Mouse (Mus musculus) forebrain, postnatal 0 days (tissue): ENCODE results near the gene Plpp2. TPM values are rescaled to one million over a fixed set of nuclear protein-coding genes. Genes with fewer than 3 reads are reported as not detected.

ENCODE experiments used
- ATAC-seq: fragments of 200-750 bp; cut with Nextera tagmentation; 2 replicates; pipeline ENCODE4 v1.8.0; 2017; ENCODE audit warnings: mild to moderate bottlenecking, moderate library complexity
- DNase-seq: peaks from one replicate; pipeline ENCODE4 v3.0.0-alpha.2; 2015
- H3K27ac ChIP-seq: fragments of 300-500 bp; sonication (generic); 2 replicates; pipeline ENCODE4 v1.5.1; 2014; ENCODE audit warnings: low read depth, mild to moderate bottlenecking, antibody characterized with exemption, low read length, moderate library complexity, mixed read lengths
- H3K27me3 ChIP-seq: fragments of 300-500 bp; sonication (generic); 2 replicates; pipeline ENCODE4 v1.6.1; 2014; ENCODE audit warnings: mild to moderate bottlenecking, low read length, mixed read lengths; ENCODE audit not compliant: insufficient read depth
- H3K36me3 ChIP-seq: fragments of 300-500 bp; sonication (generic); 2 replicates; pipeline ENCODE4 v1.6.1; 2014; ENCODE audit warnings: mild to moderate bottlenecking, moderate library complexity; ENCODE audit not compliant: insufficient read depth
- H3K4me1 ChIP-seq: fragments of 300-500 bp; sonication (generic); 2 replicates; pipeline ENCODE4 v1.6.1; 2014; ENCODE audit warnings: antibody characterized with exemption; ENCODE audit not compliant: insufficient read depth
- H3K4me2 ChIP-seq: fragments of 300-500 bp; sonication (generic); 2 replicates; pipeline ENCODE4 v1.6.1; 2014; ENCODE audit warnings: low read depth, mild to moderate bottlenecking, moderate library complexity
- H3K4me3 ChIP-seq: fragments of 300-500 bp; sonication (generic); 2 replicates; pipeline ENCODE4 v1.5.1; 2014; ENCODE audit warnings: low read depth, low read length, mixed read lengths
- H3K9ac ChIP-seq: fragments of 300-500 bp; sonication (generic); 2 replicates; pipeline ENCODE4 v1.6.1; 2014; ENCODE audit warnings: mild to moderate bottlenecking
- H3K9me3 ChIP-seq: fragments of 300-500 bp; sonication (generic); 2 replicates; pipeline ENCODE4 v1.6.1; 2016; ENCODE audit warnings: low read length
- CTCF ChIP-seq: sonication (generic); IDR thresholded peaks from 2 replicates; pipeline ENCODE4 v1.5.1; 2016; ENCODE audit warnings: antibody characterized with exemption, control low read depth, low read depth
- WGBS: fragments of 180-500 bp; shearing (Covaris S2); extraction: QIAGEN DNeasy Blood & Tissue Kit; methylation state at CpG from one replicate; pipeline ENCODE4 v1.1.7; 2014; 5-methylcytosine and 5-hydroxymethylcytosine counted together
- polyA plus RNA-seq: library from polyadenylated mRNA; unstranded; fragments of >200 nt; fragmentation: Nextera tagmentation; extraction: Ambion mirVana; gene quantifications from 2 replicates; pipeline ENCODE4 v1.2.1, GENCODE M21; 2015
- total RNA-seq: library from RNA; depleted of rRNA; stranded (reverse); fragments of >200 nt; gene quantifications from 2 replicates; pipeline ENCODE4 v1.2.3, GENCODE M21; 2014

Plpp2 gene
- total and polyA plus RNA-seq, 2 experiments from 2014 or later: 13.1 to 24.1 TPM

GRCm38 (mm10) chr10:79543884-79544597 is 10.4 kb upstream of the Plpp2 start:
- ATAC-seq (no peak), DNase-seq (no peak)
- Histone ChIP-seq H3K36me3 (peaks cover 96% of the 10 kb centered on the region), H3K4me3 (no peak overlapping the region), H3K9ac (no peak overlapping the region), H3K4me2 (no peak overlapping the region), H3K27ac (no peak overlapping the region), H3K27me3 (no peaks in the 10 kb centered on the region), H3K4me1 (no peaks in the 10 kb centered on the region), H3K9me3 (no peaks in the 10 kb centered on the region)
- TF ChIP-seq CTCF: no peak
- WGBS: 83% methylated on average over 9 of the region's 9 CpGs

- DNase-seq (no peak), ATAC-seq (no peak)
- H3K9me3 ChIP-seq: no peaks in the 10 kb centered on the region
- H3K4me2 ChIP-seq: no peak overlapping the region
- H3K27ac ChIP-seq: no peak overlapping the region
- H3K9ac ChIP-seq: no peak overlapping the region
- no peak for TF ChIP-seq CTCF
- H3K4me1 ChIP-seq: no peaks in the 10 kb centered on the region
- H3K4me3 ChIP-seq: no peak overlapping the region
- no peaks in the 10 kb centered on the region for H3K27me3 ChIP-seq
- 94% methylated on average over 11 of the region's 11 CpGs for WGBS
- H3K36me3 ChIP-seq: peaks cover 79% of the 10 kb centered on the region
These were observed 8.6 kb upstream of the Plpp2 start for GRCm38 (mm10) chr10:79542171-79542570.

- no peak for TF ChIP-seq CTCF
- no peak overlapping the region for H3K27ac ChIP-seq
- DNase-seq (no peak), ATAC-seq (no peak)
- peaks cover 72% of the 10 kb centered on the region for H3K36me3 ChIP-seq
- no peak overlapping the region for H3K9ac ChIP-seq
- H3K4me2 ChIP-seq: no peak overlapping the region
- 82% methylated on average over 15 of the region's 15 CpGs for WGBS
- H3K4me3 ChIP-seq: no peak overlapping the region
- no peaks in the 10 kb centered on the region for H3K9me3 ChIP-seq
- H3K27me3 ChIP-seq: no peaks in the 10 kb centered on the region
- no peaks in the 10 kb centered on the region for H3K4me1 ChIP-seq
These were observed 7.9 kb upstream of the Plpp2 start for GRCm38 (mm10) chr10:79541522-79541921.

GRCm38 (mm10) chr10:79540746-79541145 is 7.2 kb upstream of the Plpp2 start:
- ATAC-seq: no peak
- no peak overlapping the region for H3K27ac ChIP-seq
- no peak for DNase-seq
- TF ChIP-seq CTCF: no peak
- no peak overlapping the region for H3K4me2 ChIP-seq
- peaks cover 65% of the 10 kb centered on the region for H3K36me3 ChIP-seq
- WGBS: 92% methylated on average over 11 of the region's 11 CpGs
- no peaks in the 10 kb centered on the region for H3K4me1 ChIP-seq
- H3K9ac ChIP-seq: no peak overlapping the region
- H3K4me3 ChIP-seq: no peak overlapping the region
- no peaks in the 10 kb centered on the region for H3K9me3 ChIP-seq
- H3K27me3 ChIP-seq: no peaks in the 10 kb centered on the region

- no peak overlapping the region for H3K27ac ChIP-seq
- DNase-seq: no peak
- H3K36me3 ChIP-seq: peaks cover 58% of the 10 kb centered on the region
- H3K9me3 ChIP-seq: no peaks in the 10 kb centered on the region
- H3K4me2 ChIP-seq: no peak overlapping the region
- WGBS: 97% methylated on average over 16 of the region's 16 CpGs
- H3K9ac ChIP-seq: no peak overlapping the region
- no peak overlapping the region for H3K4me3 ChIP-seq
- no peaks in the 10 kb centered on the region for H3K27me3 ChIP-seq
- TF ChIP-seq CTCF: no peak
- no peaks in the 10 kb centered on the region for H3K4me1 ChIP-seq
- no peak for ATAC-seq
These were observed 6.3 kb upstream of the Plpp2 start for GRCm38 (mm10) chr10:79539701-79540495.

GRCm38 (mm10) chr10:79538873-79539272 is 5.3 kb upstream of the Plpp2 start:
- H3K36me3 ChIP-seq: peaks cover 48% of the 10 kb centered on the region
- no peaks in the 10 kb centered on the region for H3K27me3 ChIP-seq
- DNase-seq (no peak), ATAC-seq (no peak)
- H3K4me1 ChIP-seq: no peaks in the 10 kb centered on the region
- H3K4me2 ChIP-seq: no peak overlapping the region
- no peak overlapping the region for H3K27ac ChIP-seq
- TF ChIP-seq CTCF: no peak
- 80% methylated on average over 4 of the region's 4 CpGs for WGBS
- no peak overlapping the region for H3K9ac ChIP-seq
- no peaks in the 10 kb centered on the region for H3K9me3 ChIP-seq
- no peak overlapping the region for H3K4me3 ChIP-seq

GRCm38 (mm10) chr10:79538323-79538722 is 4.7 kb upstream of the Plpp2 start:
- Histone ChIP-seq H3K4me3 (no peak overlapping the region), H3K27ac (no peak overlapping the region), H3K36me3 (peaks cover 42% of the 10 kb centered on the region), H3K9me3 (no peaks in the 10 kb centered on the region), H3K27me3 (no peaks in the 10 kb centered on the region), H3K9ac (no peak overlapping the region), H3K4me2 (no peak overlapping the region), H3K4me1 (peaks cover under 1% of the 10 kb centered on the region; the same call in 1 of the 2 replicates)
- ATAC-seq (no peak), DNase-seq (no peak)
- 76% methylated on average over 3 of the region's 3 CpGs for WGBS
- TF ChIP-seq CTCF: no peak
